Comparison of ENCODE assay signal across 9 mouse cellular contexts in the genomic region with DNA sequence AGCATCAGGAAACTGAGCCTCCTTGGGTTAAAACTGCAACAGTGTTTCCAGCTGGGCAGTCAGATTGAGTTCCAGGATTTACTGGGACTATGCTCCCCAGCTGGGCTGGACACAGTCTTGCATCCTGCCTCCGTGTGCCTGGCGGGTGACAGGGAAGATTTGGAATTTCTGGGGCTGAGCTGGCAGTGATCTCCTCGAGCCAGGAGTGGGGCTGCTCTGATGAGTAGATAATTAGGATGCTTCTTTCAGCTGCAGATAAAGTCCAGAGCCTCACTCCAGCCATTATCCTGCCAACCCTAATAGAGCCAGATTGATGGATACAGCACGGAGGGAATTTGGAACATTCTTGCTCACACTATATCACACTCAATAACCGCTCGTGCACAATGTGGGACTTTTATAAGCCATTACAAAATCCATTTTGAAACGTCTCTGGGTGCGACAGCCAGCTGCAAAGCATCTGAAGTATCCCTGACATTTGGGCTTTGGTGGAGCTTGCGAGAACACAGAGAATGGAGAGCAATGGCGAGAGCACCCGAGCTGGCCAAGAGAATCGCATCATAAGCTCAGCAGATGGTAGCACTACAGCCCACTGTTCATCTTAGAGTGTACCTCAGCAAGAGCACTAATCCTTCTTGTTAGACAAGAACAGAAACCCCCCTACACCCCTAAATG.
DNase-seq lines count a peak whose midpoint lies in the region; ATAC-seq and TF ChIP-seq lines count a peak whose summit lies in the region.
"Had no signal": no experiment of that assay in that cellular context is flagged by ENCODE, and none has a peak within 500 bp of the region (broad histone marks: within the 10 kb centered on the region; RNA-seq: fewer than 3 reads in every experiment).

No protein-coding gene starts in this region.

- no peak overlapping the region for H3K9ac ChIP-seq in kidney, embryonic 15.5 days
- H3K9ac ChIP-seq: midbrain, embryonic 15.5 days had no signal

- no peak overlapping the region for H3K4me3 ChIP-seq in kidney, embryonic 15.5 days (replicated peaks)
- H3K4me3 ChIP-seq in kidney, adult 2 months (ENCODE audit: insufficient read depth, low read depth, low read length), result no peak overlapping the region
- no peak overlapping the region for H3K4me3 ChIP-seq in cerebellum, adult 2 months (replicated peaks; ENCODE audit: insufficient read depth, low read depth, low read length)
- H3K4me3 ChIP-seq: midbrain, embryonic 15.5 days had no signal

- no peak for TF ChIP-seq POLR2A in kidney, adult 2 months (IDR thresholded peaks at IDR 0.05; ENCODE audit: low read depth, low read length)
- TF ChIP-seq POLR2A in cerebellum, adult 2 months (IDR thresholded peaks at IDR 0.05; ENCODE audit: borderline replicate concordance, insufficient read depth, low read length), result no peak

- no peak for DNase-seq in kidney, adult 2 months
- peak; percentile 27 for DNase-seq in embryo, embryonic 11 days
- peak; percentile 42 for DNase-seq in gastrocnemius, postnatal 25 days
- DNase-seq in neural tube, embryonic 10.5 days (ENCODE audit: extremely low spot score, low spot score), result peak; percentile 13
- no peak for DNase-seq in left cerebral cortex, postnatal 36 days (ENCODE audit: low spot score in 2 of 2)
- no peak for DNase-seq in cerebellum, adult 2 months
- no peak for DNase-seq in right cerebral cortex, adult 18-20 months

- H3K4me2 ChIP-seq in kidney, embryonic 15.5 days, result no peak overlapping the region
- H3K4me2 ChIP-seq: midbrain, embryonic 15.5 days had no signal

- H3K36me3 ChIP-seq in kidney, embryonic 15.5 days, result no peaks in the 10 kb centered on the region
- no peaks in the 10 kb centered on the region for H3K36me3 ChIP-seq in kidney, adult 2 months (ENCODE audit: control insufficient read depth, insufficient read depth, low read length)
- H3K36me3 ChIP-seq: midbrain, embryonic 15.5 days had no signal

- H3K4me1 ChIP-seq in kidney, embryonic 15.5 days, result no peaks in the 10 kb centered on the region
- H3K4me1 ChIP-seq in kidney, adult 2 months (ENCODE audit: control insufficient read depth, insufficient read depth, low read length), result no peaks in the 10 kb centered on the region
- H3K4me1 ChIP-seq in cerebellum, adult 2 months (ENCODE audit: control insufficient read depth, insufficient read depth, low read length), result no peaks in the 10 kb centered on the region; the same call in 1 of the 2 replicates
- H3K4me1 ChIP-seq: midbrain, embryonic 15.5 days had no signal

- no peak for TF ChIP-seq CTCF in kidney, adult 2 months (conservative IDR thresholded peaks at IDR 0.05; ENCODE audit: insufficient read depth, insufficient read length, low read depth, low read length)
- TF ChIP-seq CTCF in cerebellum, adult 2 months (IDR thresholded peaks at IDR 0.05; ENCODE audit: borderline replicate concordance, insufficient read depth, low read depth, low read length), result no peak

- WGBS in kidney, embryonic 15.5 days, result 46% methylated on average over 12 of the region's 12 CpGs
- WGBS in kidney, adult 2 months, result 46% methylated on average over 12 of the region's 12 CpGs
- 24% methylated on average over 12 of the region's 12 CpGs for WGBS in cerebellum, adult 2 months

- H3K27ac ChIP-seq in kidney, embryonic 15.5 days, result no peak overlapping the region
- no peak overlapping the region for H3K27ac ChIP-seq in kidney, adult 2 months (ENCODE audit: insufficient read depth, low read depth, low read length)
- no peak overlapping the region for H3K27ac ChIP-seq in cerebellum, adult 2 months (ENCODE audit: insufficient read depth, low read length)
- H3K27ac ChIP-seq: midbrain, embryonic 15.5 days had no signal

- no peaks in the 10 kb centered on the region for H3K27me3 ChIP-seq in kidney, embryonic 15.5 days
- H3K27me3 ChIP-seq in kidney, adult 2 months (replicated peaks; ENCODE audit: control insufficient read depth, insufficient read depth, low read length), result no peaks in the 10 kb centered on the region
- H3K27me3 ChIP-seq in cerebellum, adult 2 months (ENCODE audit: control insufficient read depth, insufficient read depth, low read length), result no peaks in the 10 kb centered on the region
- H3K27me3 ChIP-seq: midbrain, embryonic 15.5 days had no signal

- intact Hi-C loops in left cerebral cortex, postnatal 36 days (cut with DNase I), result no loop called here

- H3K9me3 ChIP-seq in kidney, embryonic 15.5 days (replicated peaks), result no peaks in the 10 kb centered on the region
- H3K9me3 ChIP-seq: midbrain, embryonic 15.5 days had no signal

- ATAC-seq in kidney, embryonic 15.5 days (replicated peaks; ENCODE audit: low FRiP score), result peak; percentile 82; the same call in 1 of the 2 replicates
- ATAC-seq: midbrain, embryonic 15.5 days had no signal

Comparison
In these comparisons a context has a peak if more than half of its experiments do, and no peak if none do; other contexts are left out.
1. DNase-seq: peak in embryo, embryonic 11 days (single experiment), gastrocnemius, postnatal 25 days (single experiment) and neural tube, embryonic 10.5 days (single experiment); none in kidney, adult 2 months (single experiment), left cerebral cortex, postnatal 36 days (0 of 2), cerebellum, adult 2 months (0 of 2) and right cerebral cortex, adult 18-20 months (single experiment).